Mouse (Mus musculus): Measurements from ENCODE around the gene Kifc3. TPM values are rescaled to one million over a fixed set of nuclear protein-coding genes. Genes with fewer than 3 reads are reported as not detected.

The Kifc3 gene
- total and polyA plus RNA-seq, 2 experiments, result 6.8 to 28.3 TPM

DNA sequence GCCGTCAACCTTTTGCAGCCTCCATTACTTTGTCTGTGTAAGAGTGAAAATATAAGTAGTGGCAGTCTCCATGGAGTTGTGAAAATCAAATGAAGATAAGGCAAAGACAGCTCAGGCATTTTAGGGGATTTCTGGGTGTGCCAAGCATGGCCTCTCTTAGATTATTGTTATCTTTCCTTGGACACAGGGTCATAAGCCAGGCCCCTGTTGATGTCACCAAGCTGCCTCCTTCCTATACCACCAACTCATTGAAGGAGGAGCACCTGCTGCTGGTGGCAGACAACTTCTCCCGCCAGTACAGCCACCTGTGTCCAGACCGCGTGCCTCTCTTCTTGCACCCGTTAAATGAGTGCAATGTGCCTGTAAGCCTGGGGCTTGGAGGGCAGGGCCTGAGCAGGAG is 146.2 kb downstream of the Kifc3 start:
- no peaks in the 10 kb centered on the region for H3K27me3 ChIP-seq (ENCODE audit: control insufficient read depth, insufficient read depth, low read length)
- TF ChIP-seq POLR2A (IDR thresholded peaks at IDR 0.05; ENCODE audit: extremely low read depth, insufficient read depth, low read length) (no peak), CTCF (IDR thresholded peaks at IDR 0.05; ENCODE audit: low read depth, low read length) (no peak)
- H3K36me3 ChIP-seq (ENCODE audit: control insufficient read depth, insufficient read depth, low read length), result no peaks in the 10 kb centered on the region
- no peak overlapping the region for H3K4me3 ChIP-seq (ENCODE audit: insufficient read depth, low read depth, low read length)
- no peaks in the 10 kb centered on the region for H3K4me1 ChIP-seq (ENCODE audit: control insufficient read depth, insufficient read depth, low read length)
- H3K79me2 ChIP-seq (ENCODE audit: control insufficient read depth, insufficient read depth, low read length), result no peaks in the 10 kb centered on the region
- 90% methylated on average over 5 of the region's 5 CpGs for WGBS
- DNase-seq (ENCODE audit: extremely low read depth, low read depth, low spot score), result no peak
- no peak overlapping the region for H3K27ac ChIP-seq (replicated peaks; ENCODE audit: insufficient read depth, low read depth, low read length)
- H3K9ac ChIP-seq (ENCODE audit: low read depth, low read length), result no peak overlapping the region

DNA sequence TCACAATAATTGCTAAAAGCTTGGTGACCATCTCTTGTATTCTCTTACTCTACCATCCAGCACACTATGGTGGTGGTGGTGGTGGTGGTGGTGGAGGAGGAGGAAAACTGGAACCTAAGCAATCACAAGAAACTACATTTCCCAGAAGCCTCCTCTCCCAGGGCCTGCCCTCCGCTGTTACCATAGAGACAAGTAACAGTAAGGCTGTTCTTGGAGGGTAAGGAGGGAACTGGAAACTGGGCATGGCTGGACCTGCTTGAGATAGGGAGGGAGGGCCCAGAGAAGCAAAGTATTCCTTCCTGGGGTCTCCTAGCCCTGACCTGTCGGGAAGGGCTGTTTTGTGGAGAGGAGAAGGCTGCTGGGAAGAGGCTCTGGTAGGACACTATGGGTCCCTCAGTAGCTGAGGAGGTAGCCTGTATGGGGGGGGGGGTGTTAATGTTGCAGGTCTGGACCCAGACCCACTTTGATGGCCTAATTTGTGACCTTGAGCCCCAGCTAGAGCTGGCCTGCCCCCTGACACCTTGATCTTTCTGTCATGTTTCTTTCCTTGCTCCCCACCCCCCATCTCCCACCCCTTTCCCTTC is 147.6 kb downstream of the Kifc3 start, which contains the start of gene Drc7:
Gene Drc7 (plus strand): TSS at position 177 of the 584 bp plus-strand sequence.
- no peaks in the 10 kb centered on the region for H3K27me3 ChIP-seq (ENCODE audit: control insufficient read depth, insufficient read depth, low read length)
- WGBS, result 44% methylated on average over 2 of the region's 2 CpGs
- no peaks in the 10 kb centered on the region for H3K4me1 ChIP-seq (ENCODE audit: control insufficient read depth, insufficient read depth, low read length)
- H3K9ac ChIP-seq (ENCODE audit: low read depth, low read length), result no peak within 1 kb of the TSS
- no peak within 1 kb of the TSS for H3K4me3 ChIP-seq (ENCODE audit: insufficient read depth, low read depth, low read length)
- TF ChIP-seq POLR2A (IDR thresholded peaks at IDR 0.05; ENCODE audit: extremely low read depth, insufficient read depth, low read length) (no peak), CTCF (IDR thresholded peaks at IDR 0.05; ENCODE audit: low read depth, low read length) (no peak)
- H3K36me3 ChIP-seq (ENCODE audit: control insufficient read depth, insufficient read depth, low read length), result no peaks in the 10 kb centered on the region
- DNase-seq (ENCODE audit: extremely low read depth, low read depth, low spot score), result no peak
- H3K27ac ChIP-seq (replicated peaks; ENCODE audit: insufficient read depth, low read depth, low read length), result no peak within 1 kb of the TSS
- H3K79me2 ChIP-seq (ENCODE audit: control insufficient read depth, insufficient read depth, low read length), result no peaks in the 10 kb centered on the region

GRCm38 (mm10) chr8:95054438-95054837 is 148.2 kb downstream of the Kifc3 start:
- 72% methylated on average over 6 of the region's 6 CpGs for WGBS
- Histone ChIP-seq H3K4me1 (ENCODE audit: control insufficient read depth, insufficient read depth, low read length) (no peaks in the 10 kb centered on the region), H3K36me3 (ENCODE audit: control insufficient read depth, insufficient read depth, low read length) (no peaks in the 10 kb centered on the region), H3K27me3 (ENCODE audit: control insufficient read depth, insufficient read depth, low read length) (no peaks in the 10 kb centered on the region), H3K27ac (replicated peaks; ENCODE audit: insufficient read depth, low read depth, low read length) (no peak overlapping the region), H3K79me2 (ENCODE audit: control insufficient read depth, insufficient read depth, low read length) (no peaks in the 10 kb centered on the region), H3K9ac (ENCODE audit: low read depth, low read length) (no peak overlapping the region), H3K4me3 (ENCODE audit: insufficient read depth, low read depth, low read length) (no peak overlapping the region)
- TF ChIP-seq CTCF (IDR thresholded peaks at IDR 0.05; ENCODE audit: low read depth, low read length) (no peak), POLR2A (IDR thresholded peaks at IDR 0.05; ENCODE audit: extremely low read depth, insufficient read depth, low read length) (no peak)
- DNase-seq (ENCODE audit: extremely low read depth, low read depth, low spot score), result no peak

Other genes starting within 250 kb of the Kifc3 start
- gene Adgrg1, start 228.1 kb downstream of the Kifc3 start, total RNA-seq (2014; rRNA removed), result 0.55 and 2.3 TPM in 2 replicates
- gene Adgrg1, start 228.1 kb downstream of the Kifc3 start, polyA plus RNA-seq (2012; rRNA removed), result 3.0 and 4.2 TPM in 2 replicates
- 3.0 and 5.0 TPM in 2 replicates for gene Adgrg3, start 185.1 kb downstream of the Kifc3 start, total RNA-seq (2014; rRNA removed)
- gene Adgrg3, start 185.1 kb downstream of the Kifc3 start, polyA plus RNA-seq (2012; rRNA removed), result 4.4 and 8.5 TPM in 2 replicates
- not detected in 2 replicates for gene Drc7, start 147.7 kb downstream of the Kifc3 start, total RNA-seq (2014; rRNA removed)
- not detected in 2 replicates for gene Drc7, start 147.7 kb downstream of the Kifc3 start, polyA plus RNA-seq (2012; rRNA removed)
- gene Katnb1, start 121.6 kb downstream of the Kifc3 start, total RNA-seq (2014; rRNA removed), result 1.2 and 1.3 TPM in 2 replicates
- gene Katnb1, start 121.6 kb downstream of the Kifc3 start, polyA plus RNA-seq (2012; rRNA removed), result 2.5 and 3.2 TPM in 2 replicates
- gene Cngb1, start 103.8 kb upstream of the Kifc3 start, total RNA-seq (2014; rRNA removed), result under 0.01 and 0.07 TPM in 2 replicates
- gene Cngb1, start 103.8 kb upstream of the Kifc3 start, polyA plus RNA-seq (2012; rRNA removed), result 0.39 TPM in 1 of 2 replicates, not detected in the other
- not detected in 2 replicates for gene Tepp, start 107.8 kb upstream of the Kifc3 start, total RNA-seq (2014; rRNA removed)
- gene Tepp, start 107.8 kb upstream of the Kifc3 start, polyA plus RNA-seq (2012; rRNA removed), result not detected in 2 replicates
- 1.2 and 1.8 TPM in 2 replicates for gene Zfp319, start 129.1 kb upstream of the Kifc3 start, total RNA-seq (2014; rRNA removed)
- 2.5 and 3.2 TPM in 2 replicates for gene Zfp319, start 129.1 kb upstream of the Kifc3 start, polyA plus RNA-seq (2012; rRNA removed)
- 6.7 and 7.9 TPM in 2 replicates for gene Usb1, start 129.5 kb upstream of the Kifc3 start, total RNA-seq (2014; rRNA removed)
- gene Usb1, start 129.5 kb upstream of the Kifc3 start, polyA plus RNA-seq (2012; rRNA removed), result 16.2 and 20.0 TPM in 2 replicates
- gene Mmp15, start 149.5 kb upstream of the Kifc3 start, total RNA-seq (2014; rRNA removed), result 6.5 and 7.2 TPM in 2 replicates
- gene Mmp15, start 149.5 kb upstream of the Kifc3 start, polyA plus RNA-seq (2012; rRNA removed), result 15.1 and 16.5 TPM in 2 replicates
- 39.6 and 47.1 TPM in 2 replicates for gene Cfap20, start 232.1 kb upstream of the Kifc3 start, total RNA-seq (2014; rRNA removed)
- 27.0 and 37.5 TPM in 2 replicates for gene Cfap20, start 232.1 kb upstream of the Kifc3 start, polyA plus RNA-seq (2012; rRNA removed)

All from liver, adult 2 months (tissue).